Mouse (Mus musculus) large intestine, adult 2 months (tissue): ENCODE measurements around the gene Mgl2. TPM values are rescaled to one million over a fixed set of nuclear protein-coding genes. Genes with fewer than 3 reads are reported as not detected.
"Not testable (repeated sequence)": the region's sequence is repeated elsewhere in the genome, so short reads cannot be mapped to it uniquely, and the experiment has no call there.

Experiments
- DNase-seq: peaks from one replicate; pipeline ENCODE4 v3.0.0-alpha.2; 2012; ENCODE audit warnings: low read depth, low spot score
- WGBS: fragments of 180-500 bp; shearing (Covaris S2); methylation state at CpG from one replicate; pipeline ENCODE4 v1.1.7; 2018; 5-methylcytosine and 5-hydroxymethylcytosine counted together
- polyA plus RNA-seq: library from polyadenylated mRNA; depleted of rRNA; stranded (reverse); fragments of >200 nt; gene quantifications from 2 replicates; pipeline ENCODE4 v1.2.3, GENCODE M21; 2012; rRNA removed

The Mgl2 gene
- polyA plus RNA-seq, result 3.5 and 5.2 TPM in 2 replicates

GRCm38 (mm10) chr11:70129926-70130379 lies at the start of gene Mgl2:
Gene Mgl2 (plus strand): TSS chr11:70130329.
- whole genome bisulfite sequencing, result 61% methylated on average over 9 of the region's 9 CpGs
- no peak for DNase-seq

- no peak for DNase-seq
- WGBS, result 86% methylated on average over 15 of the region's 15 CpGs
Measured at GRCm38 (mm10) chr11:70080803-70081590, 49.1 kb upstream of the Mgl2 start.

- 86% methylated on average over 8 of the region's 8 CpGs for WGBS
- no peak for DNase-seq
Measured at GRCm38 (mm10) chr11:70084563-70084962, 45.6 kb upstream of the Mgl2 start.

GRCm38 (mm10) chr11:70091986-70092783 lies 37.9 kb upstream of the Mgl2 start, which contains the start of gene Asgr2:
Gene Asgr2 (plus strand): TSS chr11:70092644.
- DNase-seq, result no peak
- WGBS, result 66% methylated on average over 12 of the region's 12 CpGs

- 67% methylated on average over 11 of the region's 11 CpGs for WGBS
- DNase-seq, result no peak
Measured at GRCm38 (mm10) chr11:70097396-70097795, 32.7 kb upstream of the Mgl2 start.

GRCm38 (mm10) chr11:70099102-70099501 lies 31.0 kb upstream of the Mgl2 start:
- 92% methylated on average over 2 of the region's 2 CpGs for WGBS
- DNase-seq, result no peak

- DNase-seq, result no peak
- 79% methylated on average over 2 of the region's 2 CpGs for WGBS
Measured at GRCm38 (mm10) chr11:70099809-70100208, 30.3 kb upstream of the Mgl2 start.

- WGBS, result 61% methylated on average over 14 of the region's 14 CpGs
- DNase-seq, result no peak
Measured at GRCm38 (mm10) chr11:70103701-70104315, 26.3 kb upstream of the Mgl2 start.

- WGBS, result 48% methylated on average over 8 of the region's 8 CpGs
- DNase-seq, result no peak
Measured at GRCm38 (mm10) chr11:70107085-70107484, 23.0 kb upstream of the Mgl2 start.

- 73% methylated on average over 3 of the region's 3 CpGs for WGBS
- DNase-seq, result no peak
Measured at GRCm38 (mm10) chr11:70110146-70110545, 20.0 kb upstream of the Mgl2 start.

GRCm38 (mm10) chr11:70114562-70114961 lies 15.6 kb upstream of the Mgl2 start:
- WGBS, result 21% methylated on average over 4 of the region's 4 CpGs
- no peak for DNase-seq

GRCm38 (mm10) chr11:70115901-70116300 lies 14.2 kb upstream of the Mgl2 start:
- 81% methylated on average over 3 of the region's 3 CpGs for WGBS
- DNase-seq, result no peak

GRCm38 (mm10) chr11:70135001-70135400 lies 4.9 kb downstream of the Mgl2 start:
- WGBS, result 67% methylated on average over 3 of the region's 3 CpGs
- DNase-seq, result not testable (repeated sequence)

GRCm38 (mm10) chr11:70135925-70136324 lies 5.8 kb downstream of the Mgl2 start:
- 82% methylated on average over 8 of the region's 8 CpGs for WGBS
- not testable (repeated sequence) for DNase-seq

- DNase-seq, result no peak
- 88% methylated on average over 10 of the region's 10 CpGs for WGBS
Measured at GRCm38 (mm10) chr11:70139171-70139570, 9.0 kb downstream of the Mgl2 start.

- WGBS, result 37% methylated on average over 3 of the region's 3 CpGs
- no peak for DNase-seq
Measured at GRCm38 (mm10) chr11:70151072-70151471, 20.9 kb downstream of the Mgl2 start.

GRCm38 (mm10) chr11:70155897-70156296 lies 25.8 kb downstream of the Mgl2 start, which contains the start of gene Clec10a:
Gene Clec10a (plus strand): TSS chr11:70156197.
- no CpG with 5 or more reads among the region's 5 CpGs for WGBS
- not testable (repeated sequence) for DNase-seq

GRCm38 (mm10) chr11:70162336-70162735 lies 32.2 kb downstream of the Mgl2 start:
- 37% methylated on average over 3 of the region's 3 CpGs for WGBS
- no peak for DNase-seq

GRCm38 (mm10) chr11:70165972-70166921 lies 36.1 kb downstream of the Mgl2 start:
- WGBS, result 68% methylated on average over 16 of the region's 16 CpGs
- DNase-seq, result no peak
